Mouse (Mus musculus) layer of hippocampus, adult 18-20 months (tissue): Measurements from ENCODE around the gene Gramd4. TPM values are rescaled to one million over a fixed set of nuclear protein-coding genes. Genes with fewer than 3 reads are reported as not detected.
"Not testable (repeated sequence)": the region's sequence is repeated elsewhere in the genome, so short reads cannot be mapped to it uniquely, and the experiment has no call there.

Experiments used
- DNase-seq, 2 experiments: peaks; one replicate each; pipeline ENCODE4 v3.0.0; 2022; ENCODE audit warnings: low spot score in 2 of 2
- total RNA-seq, 2 experiments: library from RNA; stranded (reverse); gene quantifications; 2 replicates each; pipeline ENCODE4 v1.2.3; 2021

Gene Gramd4
- total RNA-seq, 2 experiments from 2014 or later, result 30.7 to 34.5 TPM

DNA sequence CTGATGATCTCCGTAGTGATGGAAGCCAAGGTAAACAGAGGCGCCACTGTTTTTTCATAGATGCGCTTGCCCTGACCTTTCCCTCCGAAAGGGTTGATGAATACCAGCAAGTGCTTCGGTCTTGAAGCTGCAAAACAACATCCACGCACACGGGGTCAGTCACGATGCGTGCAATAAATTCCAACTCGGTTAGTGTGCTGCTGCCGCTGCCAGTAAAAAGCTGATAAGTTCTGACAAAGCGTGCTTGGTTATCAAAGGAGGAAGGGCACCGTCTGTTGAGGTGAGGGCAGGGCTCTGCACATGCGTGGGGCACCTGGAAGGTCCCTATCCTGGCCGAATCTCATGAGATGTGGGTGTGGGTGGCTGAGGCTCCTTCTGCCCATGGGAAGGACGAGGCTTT, 101.6 kb downstream of the Gramd4 start:
- DNase-seq, result no peak

DNA sequence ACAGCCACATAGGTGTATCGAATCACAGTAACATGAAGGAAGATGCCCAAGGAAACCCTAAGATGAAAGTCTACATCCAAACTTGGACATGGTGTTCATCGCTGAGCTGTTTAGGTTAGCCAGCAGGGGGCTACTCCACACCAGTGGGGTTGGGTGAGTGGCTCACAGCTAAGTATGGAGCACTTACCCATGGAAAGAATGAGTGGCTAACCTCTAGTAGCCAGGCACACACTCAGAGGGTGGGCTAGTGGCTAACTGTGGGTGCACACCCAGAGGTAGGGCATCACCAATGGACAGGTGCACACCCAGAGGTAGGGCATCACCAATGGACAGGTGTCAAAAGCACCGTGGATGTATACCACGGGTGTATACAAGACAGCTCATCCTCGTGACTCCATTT, 102.2 kb downstream of the Gramd4 start:
- no peak for DNase-seq

GRCm38 (mm10) chr15:86160906-86161305, 103.4 kb downstream of the Gramd4 start:
- no peak for DNase-seq

GRCm38 (mm10) chr15:86161800-86162199, 104.3 kb downstream of the Gramd4 start:
- DNase-seq, result not testable (repeated sequence)

- no peak for DNase-seq
Observed at GRCm38 (mm10) chr15:86164718-86165345, 107.3 kb downstream of the Gramd4 start.

GRCm38 (mm10) chr15:86165811-86166590, 108.5 kb downstream of the Gramd4 start:
- DNase-seq, result no peak

GRCm38 (mm10) chr15:86167032-86167655, 109.6 kb downstream of the Gramd4 start:
- DNase-seq, result no peak

DNA sequence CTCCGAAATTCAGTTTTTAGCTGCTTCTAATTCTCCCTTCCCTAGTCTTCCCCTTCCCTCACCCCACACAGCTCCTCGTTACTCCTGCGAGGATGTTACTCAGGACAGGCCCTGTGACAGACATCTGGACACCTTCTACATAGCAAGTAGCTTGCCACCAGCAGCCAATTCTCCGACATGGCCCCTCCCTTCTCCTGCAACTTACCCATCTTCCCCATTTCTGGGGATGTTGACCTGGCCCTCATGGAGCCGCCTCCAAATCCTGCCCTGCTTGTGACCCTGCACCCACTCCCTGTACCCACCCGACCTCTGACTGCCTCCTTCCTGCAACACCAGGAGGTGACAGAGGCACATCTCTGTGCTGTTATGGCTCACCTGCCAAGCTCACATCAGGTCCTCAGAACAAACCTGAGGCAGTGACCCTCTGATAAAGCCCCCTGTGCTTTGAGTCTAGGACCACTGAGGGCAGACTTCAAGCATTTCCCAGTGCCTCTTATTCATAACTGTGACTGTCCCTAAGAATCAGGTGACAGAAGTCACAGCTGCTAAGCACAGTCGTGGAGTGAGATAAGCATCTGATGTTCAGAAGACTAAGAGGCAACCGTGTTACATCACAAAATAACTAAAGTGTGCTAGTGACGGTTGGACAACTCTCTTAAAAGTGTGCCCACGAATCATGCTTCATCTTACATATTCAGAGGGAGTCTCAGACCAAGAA, 110.5 kb downstream of the Gramd4 start:
- DNase-seq, result no peak

- DNase-seq, result peak; percentile 52 to 72
Observed at GRCm38 (mm10) chr15:86168505-86168867, 111.0 kb downstream of the Gramd4 start.

DNA sequence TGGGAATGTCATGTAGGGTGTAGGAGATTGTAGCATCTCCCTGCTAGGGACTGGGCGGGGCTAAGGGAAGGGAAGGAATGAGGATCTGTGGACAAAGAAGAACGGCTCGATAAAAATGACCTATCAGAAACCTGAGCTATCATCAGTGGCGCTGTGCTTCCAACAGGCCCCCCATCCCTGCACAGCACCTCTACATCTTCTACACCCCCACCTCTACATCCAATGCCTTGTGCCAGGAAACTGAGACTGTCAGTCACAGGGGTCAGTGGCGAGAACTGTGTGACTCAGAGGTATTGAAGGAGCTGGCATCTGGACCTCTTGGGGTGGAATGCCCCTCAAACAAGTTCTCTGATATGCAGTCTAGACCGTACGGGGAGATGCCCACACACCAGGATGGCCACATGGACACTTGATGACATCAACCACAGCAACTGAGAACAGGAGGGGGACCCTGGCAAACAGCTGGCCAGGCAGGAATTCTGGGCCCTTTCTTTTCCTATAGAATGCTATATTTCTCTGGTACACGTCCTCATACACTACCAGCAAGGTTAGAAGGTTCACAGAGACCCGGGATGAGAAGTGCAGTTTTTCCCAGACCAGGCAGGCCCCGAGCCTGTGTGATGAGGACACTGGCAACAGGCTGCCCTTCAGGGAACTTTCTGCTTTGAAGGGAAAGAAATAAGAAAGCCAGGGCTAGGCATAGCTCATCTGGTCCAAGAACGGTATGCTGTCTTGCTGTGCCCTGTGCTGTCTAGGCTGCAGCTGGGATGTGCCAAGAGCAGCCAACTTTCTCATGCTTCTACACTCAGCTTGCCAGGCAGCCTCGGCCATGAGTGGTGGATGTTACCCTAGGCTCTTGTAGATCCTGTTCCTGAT, 111.7 kb downstream of the Gramd4 start:
- DNase-seq, result no peak

- DNase-seq, result no peak
Observed at GRCm38 (mm10) chr15:86169817-86170110, 112.3 kb downstream of the Gramd4 start.

DNA sequence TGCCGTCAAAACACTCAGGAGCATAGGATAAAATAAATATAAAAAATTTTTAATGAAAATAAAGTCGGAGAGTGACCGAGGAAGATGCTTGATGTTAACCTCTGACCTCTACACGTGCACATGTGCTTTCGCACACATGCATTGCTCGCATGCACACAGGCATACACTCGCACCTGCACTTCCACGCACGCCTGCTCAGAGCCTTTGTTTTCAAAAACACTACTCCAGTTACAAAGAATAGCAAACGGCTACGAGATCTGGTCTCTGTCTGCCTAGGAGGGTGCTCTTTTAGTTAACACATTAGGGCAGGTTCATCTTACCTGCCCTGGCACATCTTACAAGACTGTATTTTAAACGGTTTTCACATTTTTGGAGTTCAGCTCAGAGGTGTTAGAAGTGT, 113.8 kb downstream of the Gramd4 start:
- DNase-seq, result no peak

- DNase-seq, result no peak
Observed at GRCm38 (mm10) chr15:86172124-86172523, 114.6 kb downstream of the Gramd4 start.

GRCm38 (mm10) chr15:86172526-86172925, 115.0 kb downstream of the Gramd4 start:
- DNase-seq, result no peak

DNA sequence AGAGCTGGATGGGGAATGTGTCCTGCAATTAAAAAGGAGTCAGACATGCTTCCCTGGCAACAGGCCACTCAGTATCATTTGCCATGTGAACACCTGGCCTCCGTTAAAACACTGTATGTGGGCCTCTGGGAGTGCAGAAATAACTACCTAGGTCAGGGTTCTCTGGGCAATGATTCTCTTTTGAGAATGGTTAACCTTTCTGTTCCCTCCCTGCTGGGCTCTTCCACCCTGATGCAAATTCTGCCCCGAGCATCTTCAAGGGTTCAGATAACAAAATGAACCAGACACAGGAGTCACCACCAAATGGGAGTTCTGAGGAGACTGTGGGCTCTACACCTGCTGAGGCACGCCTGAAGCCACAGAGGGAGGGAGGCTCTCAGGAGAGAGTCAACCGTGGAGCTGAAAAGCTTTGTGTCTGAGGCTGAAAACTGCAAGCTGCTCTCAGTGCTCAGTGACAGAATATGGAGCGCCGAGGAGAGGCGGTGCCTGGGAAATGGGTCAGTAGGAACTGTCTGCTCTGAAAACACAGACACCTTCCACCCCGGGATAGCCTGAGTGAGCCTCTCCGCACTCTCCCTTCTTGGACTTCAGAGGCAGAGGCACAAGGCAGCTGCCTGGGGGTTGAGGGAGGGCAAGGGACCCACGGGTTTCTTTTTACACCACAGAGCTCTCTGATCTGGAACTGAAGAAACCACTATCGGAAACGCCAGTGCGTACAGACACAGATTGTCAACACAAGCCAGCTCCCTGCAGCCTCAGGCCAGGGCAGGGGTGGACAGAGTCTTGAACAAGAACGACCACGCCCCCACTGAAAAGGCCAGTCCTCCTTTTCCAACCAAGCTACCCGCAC, 115.9 kb downstream of the Gramd4 start:
- no peak for DNase-seq

- DNase-seq, result no peak
Observed at GRCm38 (mm10) chr15:86175253-86176050, 118.0 kb downstream of the Gramd4 start.

- DNase-seq, result no peak
Observed at GRCm38 (mm10) chr15:86176166-86176565, 118.7 kb downstream of the Gramd4 start.

- DNase-seq, result no peak
Observed at GRCm38 (mm10) chr15:86176771-86177702, 119.5 kb downstream of the Gramd4 start.
